Mouse (Mus musculus) urinary bladder, postnatal 25 days (tissue): ENCODE data around the gene Hps5.
"Not testable (repeated sequence)": the region's sequence is repeated elsewhere in the genome, so short reads cannot be mapped to it uniquely, and the experiment has no call there.

Experiments used
- DNase-seq: peaks from one replicate; pipeline ENCODE4 v3.0.0; 2022; ENCODE audit warnings: low spot score

The Hps5 gene

DNA sequence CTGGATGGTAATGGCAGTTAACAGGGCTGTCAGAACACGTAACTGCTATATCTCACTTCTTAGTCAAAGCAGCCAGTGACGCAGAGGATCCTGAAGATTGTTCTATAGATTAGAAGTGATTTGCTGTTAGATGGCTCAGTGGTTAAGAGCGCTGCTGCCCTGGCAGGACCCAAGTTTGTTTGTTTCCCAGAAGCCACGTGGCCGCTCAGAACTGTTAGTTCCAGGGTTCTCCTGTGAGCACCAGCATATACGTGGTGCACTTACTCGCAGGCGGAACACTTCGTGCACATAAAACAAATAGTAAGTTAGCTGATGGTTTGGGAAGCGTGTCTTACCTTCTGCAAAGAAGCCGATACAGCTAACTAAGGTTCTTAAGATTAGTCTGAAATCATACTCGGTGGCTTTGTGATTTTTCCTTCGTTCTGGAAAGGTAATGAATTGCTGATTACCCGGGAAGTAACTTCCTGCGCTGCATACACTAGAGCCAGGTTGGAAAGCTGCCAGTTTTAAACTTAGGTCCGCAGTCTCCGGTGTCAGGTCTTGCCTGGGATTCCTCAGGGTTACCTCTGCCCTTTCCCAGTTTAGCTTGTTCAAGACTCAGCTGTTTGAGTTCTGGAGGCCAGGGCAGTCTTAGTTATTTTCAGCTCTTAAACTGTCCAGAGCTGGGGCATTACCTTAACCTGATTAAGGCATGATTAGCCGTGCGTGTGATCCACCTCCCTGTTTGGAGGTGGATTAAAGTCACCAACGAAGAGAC, 31.4 kb upstream of the Hps5 start:
- no peak for DNase-seq

DNA sequence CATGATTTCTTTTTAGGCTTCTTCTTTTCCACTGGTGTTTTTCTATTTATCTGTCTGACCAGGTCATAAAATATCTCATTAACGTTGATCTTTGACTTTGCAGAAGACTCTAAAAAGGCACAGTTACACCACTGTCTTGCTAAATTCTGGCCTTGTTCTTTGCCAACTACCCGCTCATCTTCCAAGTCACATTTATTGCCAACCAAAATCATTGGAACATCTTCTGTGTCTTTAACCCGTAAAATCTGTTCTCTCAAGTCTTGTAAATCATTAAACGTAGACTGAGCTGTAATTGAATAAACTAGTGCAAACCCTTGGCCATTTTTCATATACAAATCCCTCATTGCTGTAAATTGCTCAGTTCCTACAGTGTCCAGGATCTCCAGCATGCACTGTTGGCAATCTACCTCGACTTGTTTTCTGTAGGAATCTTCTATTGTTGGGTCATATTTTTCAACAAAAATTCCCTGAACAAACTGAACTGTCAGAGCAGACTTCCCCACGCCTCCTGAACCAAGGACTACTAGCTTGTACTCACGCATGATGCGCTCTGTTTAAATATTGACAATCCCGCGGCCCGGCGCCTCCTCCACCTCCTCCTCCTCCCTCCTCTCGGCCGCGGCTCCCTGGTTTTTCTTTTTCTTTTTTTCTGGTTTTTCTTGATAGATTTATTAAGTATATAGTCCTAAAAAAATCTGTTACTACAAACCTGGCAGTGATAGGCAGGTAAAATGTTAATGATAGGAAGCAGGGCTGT, 25.2 kb upstream of the Hps5 start:
- DNase-seq = not testable (repeated sequence)

DNA sequence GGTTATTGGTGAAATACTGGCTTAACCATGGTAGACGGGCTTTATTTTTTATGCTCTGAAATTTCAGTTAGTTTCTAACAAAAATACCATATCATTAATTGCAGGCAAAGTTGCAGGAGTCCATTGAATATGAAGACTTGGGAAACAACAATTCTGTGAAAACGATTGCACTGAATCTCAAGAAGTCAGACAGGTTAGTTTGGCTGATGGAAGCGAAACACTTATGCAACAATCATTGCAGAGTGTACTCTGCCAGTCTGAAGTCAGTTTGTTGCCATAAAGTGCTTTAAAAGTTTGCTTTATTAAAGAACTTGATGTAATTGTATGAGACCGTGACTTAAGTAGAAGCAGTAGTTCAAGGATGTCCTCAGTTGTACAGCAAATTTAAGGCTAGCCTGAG, 18.1 kb upstream of the Hps5 start:
- no peak for DNase-seq

DNA sequence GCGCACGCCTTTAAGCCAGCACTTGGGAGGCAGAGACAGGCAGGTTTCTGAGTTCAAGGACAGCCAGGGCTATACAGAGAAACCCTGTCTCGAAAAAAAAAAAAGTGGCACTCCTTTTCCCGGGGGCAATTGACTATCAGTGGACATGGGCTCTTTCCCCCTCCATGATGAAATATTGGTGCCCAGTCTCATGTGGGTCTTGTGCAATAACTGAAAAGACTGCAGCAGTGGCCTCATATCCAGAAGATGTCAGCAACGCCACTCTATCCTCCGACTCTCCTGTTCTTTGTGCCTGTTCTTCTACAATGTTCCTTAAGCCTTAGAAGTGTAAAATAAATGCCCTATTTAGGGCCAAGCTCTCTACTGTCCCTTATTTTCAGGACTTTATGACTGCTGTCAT, 14.5 kb upstream of the Hps5 start:
- DNase-seq = no peak

DNA sequence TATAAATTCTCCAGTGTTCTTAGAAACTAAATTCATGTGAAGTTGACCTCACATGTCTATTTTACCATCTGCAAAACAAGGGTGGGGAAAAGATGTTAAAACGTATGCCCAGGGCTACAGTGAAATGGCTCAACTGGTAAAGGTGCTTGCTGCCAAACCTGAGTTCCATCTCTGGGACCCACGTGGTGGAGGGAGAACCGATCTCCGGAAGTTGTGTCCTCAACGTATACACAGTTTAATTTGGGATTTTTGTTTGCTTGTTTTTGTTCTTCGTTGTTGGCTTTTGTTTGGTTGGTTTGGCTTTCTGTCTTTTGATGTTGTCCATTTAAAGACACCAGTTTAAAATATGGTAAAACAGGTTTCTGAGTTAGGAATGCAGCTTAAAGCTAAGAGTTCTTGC, 915 bp upstream of the Hps5 start:
- no peak for DNase-seq

DNA sequence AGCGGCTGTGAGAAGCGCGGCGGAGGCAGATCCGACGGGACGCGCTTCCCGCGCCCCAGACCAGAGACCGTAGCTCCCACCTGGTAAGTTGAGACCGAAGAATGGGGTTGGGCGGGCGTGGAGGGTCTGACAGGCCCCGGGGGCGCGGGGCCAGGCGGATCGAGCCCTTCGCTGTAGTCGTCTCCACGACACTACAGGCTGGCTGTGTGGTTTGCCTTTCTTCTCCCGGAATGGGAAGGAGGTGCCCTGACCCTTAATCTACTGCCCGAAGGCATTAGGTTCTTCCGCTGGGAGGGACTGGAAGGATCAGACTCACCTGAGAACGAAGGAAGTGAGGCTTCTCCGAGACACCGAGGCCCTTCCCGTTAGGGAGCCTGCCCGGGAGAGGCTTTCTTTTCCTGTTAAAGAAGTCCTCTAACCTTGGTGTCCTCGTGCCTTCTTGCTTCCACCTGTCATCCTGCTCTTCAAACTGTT, 379 bp upstream of the Hps5 start:
- no peak for DNase-seq

DNA sequence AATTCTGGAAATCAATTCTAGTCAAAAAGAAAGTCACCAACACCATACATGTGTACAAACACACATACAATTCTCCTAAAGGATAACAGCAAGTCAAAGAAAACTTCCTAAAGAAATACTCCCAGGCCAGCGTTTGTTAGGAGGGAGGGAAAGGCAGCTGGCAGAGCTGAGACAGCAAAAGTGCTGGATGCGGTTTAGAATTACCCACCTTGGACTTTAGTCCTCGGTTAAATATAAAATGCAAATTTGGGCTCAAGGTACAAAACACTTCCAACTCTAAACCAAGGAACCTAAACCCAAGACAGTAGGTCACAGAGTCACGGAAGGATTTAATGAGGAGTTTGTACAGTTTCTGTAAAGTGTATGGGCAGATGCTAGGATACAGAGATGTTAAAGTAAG, 2.0 kb downstream of the Hps5 start:
- no peak for DNase-seq

DNA sequence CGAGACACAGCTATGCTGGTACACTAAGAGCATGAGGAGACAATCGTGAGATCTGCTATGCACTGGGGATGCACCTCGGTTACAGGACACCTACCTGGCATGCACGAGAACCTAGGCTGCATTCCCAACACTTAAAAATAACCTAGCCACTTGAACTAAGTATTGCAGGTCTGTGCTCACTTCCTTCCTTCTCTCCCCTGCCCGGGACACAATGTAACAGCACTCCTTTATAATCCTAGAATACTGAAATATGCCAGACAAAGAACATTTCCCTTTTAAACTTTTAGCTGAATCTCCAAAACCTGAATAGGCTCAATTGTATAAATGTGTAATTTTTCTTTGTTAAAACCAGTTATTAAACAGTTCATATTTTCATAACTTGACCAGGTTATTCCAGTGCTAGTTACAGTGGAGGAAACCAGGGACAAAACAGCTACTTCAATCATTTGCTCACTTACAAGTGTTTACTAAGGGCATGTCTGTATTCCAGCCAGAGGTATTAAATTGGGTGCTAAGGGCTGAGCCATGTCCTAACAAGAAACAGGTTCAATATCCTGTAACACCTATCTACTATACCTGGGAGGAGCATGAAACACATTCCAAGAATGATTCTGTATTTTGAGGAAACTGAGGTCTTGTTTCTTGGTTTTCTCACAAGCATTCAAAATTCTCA, 6.6 kb downstream of the Hps5 start:
- no peak for DNase-seq

DNA sequence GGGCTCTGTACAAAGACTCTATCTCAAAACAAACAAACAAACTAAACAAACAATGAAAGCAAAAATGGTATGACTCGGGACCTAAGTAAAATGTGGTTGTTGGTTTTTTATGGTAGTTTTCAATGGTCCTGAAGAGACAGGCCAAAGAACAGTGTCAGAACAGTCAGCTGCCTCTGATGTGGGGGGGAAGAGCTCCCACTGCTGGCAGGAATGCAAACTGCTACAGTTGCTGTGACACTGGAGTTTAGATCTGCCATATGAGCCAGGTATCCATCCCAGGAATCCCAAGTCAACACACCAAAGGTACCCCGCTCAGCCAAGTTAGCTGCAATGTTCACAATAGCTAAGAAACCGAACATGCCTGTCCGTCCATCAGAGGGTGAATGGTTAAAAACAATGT, 25.2 kb downstream of the Hps5 start:
- DNase-seq = peak; percentile 40

DNA sequence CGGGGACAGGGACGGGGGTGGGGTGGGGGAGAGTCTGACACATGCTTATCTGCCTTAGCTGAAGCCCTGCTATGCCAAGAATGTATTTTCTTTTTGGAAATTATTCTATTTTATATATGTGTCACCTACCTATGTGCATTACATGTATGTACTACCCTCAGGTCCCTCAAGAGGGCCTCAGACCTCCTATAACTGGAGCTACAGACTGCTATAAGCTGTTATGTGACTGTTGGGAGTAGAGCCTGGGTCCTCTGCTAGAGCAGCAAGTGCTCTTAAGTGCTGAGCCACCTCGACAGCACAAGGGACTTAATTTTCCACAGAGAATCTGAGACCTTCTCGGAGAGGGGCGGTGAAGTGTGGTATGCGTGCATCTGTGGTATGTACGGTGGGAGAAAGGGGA, 27.4 kb downstream of the Hps5 start:
- DNase-seq = no peak

DNA sequence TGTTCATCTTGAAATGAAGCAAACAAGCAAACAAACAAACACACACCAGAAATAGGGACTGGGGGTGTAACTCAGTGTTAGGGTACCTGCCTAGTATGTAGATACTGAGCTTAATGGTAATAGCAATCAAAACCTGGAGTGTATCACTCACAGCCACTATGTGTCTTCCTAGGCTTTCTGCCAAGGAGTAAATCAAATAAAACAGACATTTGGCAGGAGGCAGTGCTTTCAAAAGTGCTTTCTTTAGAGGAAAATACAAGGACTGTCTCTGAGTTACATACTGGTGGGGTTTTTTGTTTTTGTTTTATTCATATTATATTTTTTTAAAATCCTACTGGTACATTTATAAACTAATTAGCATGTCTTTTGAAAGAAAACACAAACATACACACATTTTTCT, 28.5 kb downstream of the Hps5 start:
- DNase-seq = no peak

DNA sequence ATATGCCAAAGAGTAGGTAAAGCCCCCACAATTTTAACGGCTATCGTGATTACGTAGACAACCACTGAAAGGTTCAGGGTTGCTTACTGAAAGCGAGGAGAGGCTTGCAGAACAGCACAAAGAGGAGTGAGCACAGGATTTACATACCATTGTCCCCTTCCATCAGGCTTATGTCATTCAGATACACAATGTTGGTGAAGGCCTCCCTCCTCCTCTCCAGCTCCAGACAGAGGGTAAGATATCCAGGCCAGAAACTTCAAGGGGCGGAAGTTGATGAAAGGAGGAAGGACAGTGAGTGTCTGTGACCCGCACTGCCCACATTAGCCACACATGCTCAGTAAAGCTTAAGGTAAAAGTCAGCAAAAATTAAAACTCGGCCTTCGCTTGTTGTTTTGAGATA, 31.2 kb downstream of the Hps5 start:
- DNase-seq = no peak

DNA sequence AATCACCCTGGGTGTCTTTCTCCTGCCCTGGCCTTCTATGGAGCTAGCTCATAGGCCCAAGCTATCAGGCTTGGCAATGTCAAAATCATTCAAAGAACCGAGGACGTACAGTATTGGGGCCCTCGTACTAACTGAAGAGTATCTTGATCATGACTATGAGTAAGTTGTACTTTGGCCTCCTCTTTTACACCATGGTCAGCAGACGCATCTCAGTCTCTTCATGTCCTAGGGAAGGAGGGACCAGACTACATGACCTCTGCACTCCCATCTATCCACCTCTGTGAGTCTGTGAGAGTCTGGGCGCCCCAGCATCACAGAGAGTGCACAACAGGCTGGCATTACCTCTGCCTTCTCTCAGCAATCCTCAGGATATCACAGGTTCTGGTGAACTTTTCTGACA, 33.3 kb downstream of the Hps5 start:
- DNase-seq = no peak

DNA sequence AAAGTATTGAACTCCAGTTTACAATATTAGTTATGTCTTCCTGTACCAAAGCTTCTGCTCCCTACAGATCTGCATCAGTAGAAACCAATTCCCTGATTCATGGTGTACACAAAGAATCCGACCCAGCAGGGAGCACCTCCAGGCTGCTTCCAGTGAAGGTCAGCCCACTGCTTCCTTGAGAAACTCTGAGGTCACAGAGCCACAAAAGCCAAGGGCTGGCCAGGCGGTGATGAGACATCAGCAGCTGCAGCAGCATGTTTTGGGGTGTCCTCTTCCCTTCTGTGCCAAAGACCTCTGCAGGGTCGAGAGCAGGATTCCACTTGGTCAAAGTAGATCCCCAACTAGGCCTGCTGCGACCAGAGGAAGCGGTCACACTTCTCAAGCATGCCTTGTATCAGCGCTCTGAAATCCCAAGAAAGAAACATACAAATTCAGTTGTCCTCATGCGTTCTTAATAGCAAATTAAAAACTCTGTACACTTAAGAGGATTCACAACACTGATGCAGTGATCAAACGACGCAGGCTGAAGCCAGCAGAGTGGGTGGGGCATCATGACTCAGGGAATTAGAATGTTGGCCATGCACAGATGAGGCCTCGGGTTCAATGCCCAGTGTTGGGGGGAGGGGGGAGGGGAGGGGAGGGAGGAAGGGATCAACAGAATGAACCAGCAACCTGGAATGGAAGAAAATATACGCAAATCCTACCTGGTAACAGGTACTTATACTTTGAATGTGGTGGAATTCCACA, 34.6 kb downstream of the Hps5 start:
- no peak for DNase-seq

DNA sequence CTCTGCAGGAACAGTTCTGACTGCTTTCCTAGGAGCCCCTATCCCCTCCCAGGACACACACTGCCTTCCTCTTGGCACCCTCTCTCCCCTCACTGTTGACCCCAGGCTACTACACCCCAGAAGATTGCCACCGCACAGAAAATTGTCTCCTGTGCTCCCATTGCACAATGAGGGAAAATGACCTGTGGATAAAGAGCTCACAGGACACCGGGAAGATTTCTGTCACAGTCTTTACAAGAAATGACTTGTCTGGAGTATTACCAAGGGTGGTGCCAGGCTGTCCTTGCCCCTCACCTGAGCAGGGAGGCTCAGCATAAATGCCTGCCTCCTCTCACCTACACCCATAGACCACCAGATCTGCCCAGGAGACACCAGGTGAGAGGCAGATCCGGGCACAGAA, 44.4 kb downstream of the Hps5 start, which contains the start of gene Saa2:
Gene Saa2, plus strand, starts transcription at position 301 of the 400 bp plus-strand sequence.
- DNase-seq = no peak

DNA sequence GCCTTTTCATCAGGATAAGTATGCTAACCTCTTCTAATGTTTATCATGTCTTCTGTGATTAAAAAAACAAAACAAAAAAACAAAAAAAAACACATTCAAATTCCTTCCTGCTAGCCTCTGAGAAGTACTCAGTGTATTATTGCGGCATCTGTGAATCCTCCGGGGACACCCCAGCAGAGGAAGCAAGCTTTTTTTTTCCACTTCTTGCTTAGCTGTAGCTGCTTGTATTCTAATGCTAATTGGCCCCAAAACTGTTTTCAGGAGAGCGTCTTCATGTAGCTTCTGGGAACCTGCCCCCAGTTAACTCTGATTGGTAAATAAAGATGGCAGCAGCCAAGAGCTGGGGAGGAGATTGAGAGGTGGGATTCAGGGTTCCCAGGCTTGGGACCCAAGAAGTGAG, 47.4 kb downstream of the Hps5 start:
- no peak for DNase-seq

DNA sequence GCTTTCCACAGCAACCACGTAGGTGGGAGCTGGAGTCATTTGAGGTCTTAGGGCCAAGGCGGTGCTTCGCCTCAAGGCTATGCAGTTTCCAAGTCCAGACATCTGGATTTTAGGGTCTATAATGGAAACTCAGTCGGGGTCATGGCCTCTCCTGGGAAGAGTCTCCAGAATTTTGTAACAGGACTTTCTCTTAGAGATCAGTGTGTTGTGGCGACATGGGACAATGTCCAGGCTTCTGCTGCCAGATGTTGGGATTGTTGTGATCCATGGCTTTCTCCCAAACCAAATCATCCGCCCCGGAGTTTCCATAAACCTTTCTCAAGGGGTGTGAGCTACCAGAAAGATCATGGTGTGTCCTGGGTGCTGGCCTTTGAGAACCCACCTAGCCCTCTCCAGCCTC, 49.5 kb downstream of the Hps5 start:
- DNase-seq = no peak

DNA sequence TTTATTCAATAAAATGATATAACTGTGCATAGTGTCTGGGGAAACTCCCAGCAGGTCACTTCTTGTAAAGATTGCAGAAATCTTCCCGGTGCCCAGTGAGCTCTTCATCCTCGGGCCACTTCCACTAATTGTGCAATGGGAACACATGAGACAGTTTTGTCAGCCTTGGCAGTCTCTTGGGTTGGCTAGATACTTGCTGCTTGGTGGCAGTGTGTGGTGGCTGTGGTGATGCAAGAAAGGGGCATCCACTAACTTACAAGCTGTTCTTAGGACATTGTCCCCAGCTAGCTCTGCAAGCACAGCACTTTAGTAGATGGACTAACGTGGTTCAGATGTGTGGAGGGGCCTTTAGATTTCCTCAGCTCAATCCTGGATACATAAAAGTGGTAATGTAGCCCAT, 50.0 kb downstream of the Hps5 start:
- DNase-seq = no peak

DNA sequence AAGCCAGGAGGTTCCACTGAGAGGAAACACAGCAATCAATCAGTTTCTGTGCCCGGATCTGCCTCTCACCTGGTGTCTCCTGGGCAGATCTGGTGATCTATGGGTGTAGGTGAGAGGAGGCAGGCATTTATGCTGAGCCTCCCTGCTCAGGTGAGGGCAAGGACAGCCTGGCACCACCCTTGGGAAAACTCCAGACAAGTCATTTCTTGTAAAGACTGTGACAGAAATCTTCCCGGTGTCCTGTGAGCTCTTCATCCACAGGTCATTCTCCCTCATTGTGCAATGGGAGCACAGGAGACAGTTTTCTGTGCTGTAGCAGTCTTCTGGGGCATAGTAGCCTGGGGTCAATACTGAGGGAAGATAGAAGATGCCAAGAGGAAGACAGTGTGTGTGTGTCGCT, 53.0 kb downstream of the Hps5 start, which contains the start of gene Saa1:
Gene Saa1, minus strand, starts transcription at position 101 of the 400 bp plus-strand sequence.
- DNase-seq = not testable (repeated sequence)

DNA sequence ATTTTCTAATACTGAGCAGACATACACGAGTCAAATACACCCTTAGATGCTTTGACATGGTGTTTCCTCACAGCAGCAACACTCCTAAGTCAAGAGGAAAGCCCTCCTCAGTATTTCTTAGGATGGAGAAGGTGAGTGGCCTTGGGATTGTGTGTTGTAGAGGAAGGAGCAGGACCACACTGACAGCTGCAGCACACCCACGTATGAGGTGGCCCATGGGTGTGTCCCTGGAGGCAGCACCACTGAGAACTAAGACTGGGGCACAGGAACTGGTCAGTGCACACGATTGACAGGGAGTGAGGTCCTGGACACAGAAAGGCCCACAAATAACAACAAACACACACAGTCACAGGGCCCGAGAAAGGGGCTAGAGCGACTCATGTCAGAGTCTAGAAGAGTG, 55.8 kb downstream of the Hps5 start:
- not testable (repeated sequence) for DNase-seq

DNA sequence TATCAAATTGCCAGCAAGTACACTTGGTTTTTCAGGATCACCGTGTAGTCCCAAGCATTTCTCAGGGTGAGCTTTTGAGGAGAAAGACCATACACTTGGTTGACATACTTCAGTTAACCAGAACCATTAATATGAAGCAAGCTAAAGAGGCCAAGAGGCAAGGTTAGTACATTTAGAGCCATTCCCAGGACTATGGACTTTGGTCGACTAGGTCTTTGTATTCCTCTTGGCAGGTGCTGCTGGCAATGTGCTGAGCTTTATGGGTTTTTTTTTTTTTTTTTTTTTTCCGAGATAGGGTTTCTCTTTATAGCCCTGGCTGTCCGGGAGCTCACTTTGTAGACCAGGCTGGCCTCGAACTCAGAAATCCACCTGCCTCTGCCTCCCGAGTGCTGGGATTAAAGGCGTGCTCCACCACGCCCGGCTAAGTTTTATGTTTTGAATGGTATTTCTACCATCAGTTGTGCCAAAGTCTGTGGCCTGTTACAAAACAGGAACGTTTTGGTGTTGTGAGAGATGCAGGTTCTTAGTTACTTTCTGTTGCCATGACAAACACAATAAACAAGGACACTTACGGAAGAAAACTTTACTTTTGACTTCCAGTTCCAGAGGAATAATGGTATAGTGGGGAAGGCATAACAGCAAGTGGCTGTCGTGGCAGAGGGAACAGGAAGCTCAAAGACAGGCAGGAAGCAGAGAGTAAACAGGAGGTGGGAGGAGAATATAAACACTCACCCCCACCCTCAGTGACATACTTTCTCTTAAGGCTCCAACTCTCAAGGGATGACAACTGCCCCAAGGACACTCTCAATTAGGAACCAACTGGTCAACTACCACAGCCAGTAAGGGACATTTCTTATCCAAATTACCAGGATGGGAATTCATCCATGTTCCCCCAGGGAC, 57.1 kb downstream of the Hps5 start:
- DNase-seq = no peak
